Mouse (Mus musculus) heart, postnatal 36 days (tissue): ENCODE data around the gene Olfr572. TPM values are rescaled to one million over a fixed set of nuclear protein-coding genes. Genes with fewer than 3 reads are reported as not detected.

Experiments used
- total RNA-seq, 2 experiments: library from RNA; stranded (reverse); gene quantifications; 2 replicates each; pipeline ENCODE4 v1.2.3; 2021

Olfr572 gene
- total RNA-seq, 2 experiments from 2014 or later = not detected

Other genes with a start within 250 kb of the Olfr572 start
- 1 to 10 TPM; 7.7 to 8.4 TPM for gene Trim68, start 237.1 kb upstream of the Olfr572 start, total RNA-seq
- gene Olfr557, start 228.5 kb upstream of the Olfr572 start, total RNA-seq = not detected
- 1 to 10 TPM; 2.5 to 3.0 TPM for gene Olfr558, start 222.2 kb upstream of the Olfr572 start, total RNA-seq
- not detected for gene Olfr33, start 205.3 kb upstream of the Olfr572 start, total RNA-seq
- not detected for gene Olfr559, start 196.9 kb upstream of the Olfr572 start, total RNA-seq
- gene Olfr560, start 165.0 kb upstream of the Olfr572 start, total RNA-seq = not detected
- gene Olfr78, start 164.9 kb upstream of the Olfr572 start, total RNA-seq = under 1 TPM; 0.28 to 0.68 TPM
- gene Olfr561, start 153.2 kb upstream of the Olfr572 start, total RNA-seq = not detected
- not detected for gene Olfr564, start 120.9 kb upstream of the Olfr572 start, total RNA-seq
- not detected for gene Olfr566, start 65.6 kb upstream of the Olfr572 start, total RNA-seq
- gene Olfr568, start 47.3 kb upstream of the Olfr572 start, total RNA-seq = not detected
- not detected for gene Olfr569, start 33.5 kb upstream of the Olfr572 start, total RNA-seq
- gene Olfr570, start 29.8 kb upstream of the Olfr572 start, total RNA-seq = not detected
- not detected for gene Olfr571, start 6.9 kb upstream of the Olfr572 start, total RNA-seq
- gene Olfr573-ps1, start 18.2 kb downstream of the Olfr572 start, total RNA-seq = not detected
- not detected for gene Olfr574, start 24.1 kb downstream of the Olfr572 start, total RNA-seq
- gene Olfr575, start 34.4 kb downstream of the Olfr572 start, total RNA-seq = not detected
- gene Olfr576, start 38.3 kb downstream of the Olfr572 start, total RNA-seq = not detected
- not detected for gene Olfr577, start 51.5 kb downstream of the Olfr572 start, total RNA-seq
- not detected for gene Olfr578, start 64.9 kb downstream of the Olfr572 start, total RNA-seq
- gene Olfr582, start 113.6 kb downstream of the Olfr572 start, total RNA-seq = not detected
- gene Olfr583, start 126.9 kb downstream of the Olfr572 start, total RNA-seq = not detected
- not detected for gene Olfr584, start 157.5 kb downstream of the Olfr572 start, total RNA-seq
- gene Olfr585, start 173.3 kb downstream of the Olfr572 start, total RNA-seq = not detected
- gene Olfr586, start 201.2 kb downstream of the Olfr572 start, total RNA-seq = not detected
- not detected for gene Olfr588-ps1, start 216.5 kb downstream of the Olfr572 start, total RNA-seq
- gene Olfr589, start 231.9 kb downstream of the Olfr572 start, total RNA-seq = not detected